Mouse (Mus musculus) hindbrain, embryonic 16.5 days (tissue): Measurements from ENCODE around the gene Gm49322. TPM values are rescaled to one million over a fixed set of nuclear protein-coding genes. Genes with fewer than 3 reads are reported as not detected.

ENCODE experiments used
- ATAC-seq: fragments of 200-750 bp; cut with Nextera tagmentation; 2 replicates; pipeline ENCODE4 v1.8.0; 2017; ENCODE audit warnings: moderate TSS enrichment, moderate library complexity
- H3K27ac ChIP-seq: fragments of 300-500 bp; sonication (generic); 2 replicates; pipeline ENCODE4 v1.5.1; 2014; ENCODE audit warnings: low read depth, mild to moderate bottlenecking, control low read depth, low read length, moderate library complexity
- H3K27me3 ChIP-seq: fragments of 300-500 bp; sonication (generic); replicated peaks from 2 replicates; pipeline ENCODE4 v1.6.1; 2014; ENCODE audit warnings: low read length; ENCODE audit not compliant: control insufficient read depth, insufficient read depth
- H3K36me3 ChIP-seq: fragments of 300-500 bp; sonication (generic); 2 replicates; pipeline ENCODE4 v1.6.1; 2014; ENCODE audit warnings: mild to moderate bottlenecking, low read length, moderate library complexity, mixed read lengths; ENCODE audit not compliant: control insufficient read depth, insufficient read depth
- H3K4me1 ChIP-seq: fragments of 300-500 bp; sonication (generic); 2 replicates; pipeline ENCODE4 v1.6.1; 2014; ENCODE audit warnings: low read depth, low read length; ENCODE audit not compliant: control insufficient read depth, insufficient read depth
- H3K4me2 ChIP-seq: fragments of 300-500 bp; sonication (generic); 2 replicates; pipeline ENCODE4 v1.6.1; 2014; ENCODE audit warnings: mild to moderate bottlenecking, low read length, control low read depth, moderate library complexity
- H3K4me3 ChIP-seq: fragments of 300-500 bp; sonication (generic); 2 replicates; pipeline ENCODE4 v1.5.1; 2014; ENCODE audit warnings: mild to moderate bottlenecking, low read length, control low read depth, moderate library complexity
- H3K9ac ChIP-seq: fragments of 300-500 bp; sonication (generic); 2 replicates; pipeline ENCODE4 v1.6.1; 2014; ENCODE audit warnings: low read depth, mild to moderate bottlenecking, control low read depth, low read length, moderate library complexity
- H3K9me3 ChIP-seq: fragments of 300-500 bp; sonication (generic); 2 replicates; pipeline ENCODE4 v1.6.1; 2014; ENCODE audit warnings: mild to moderate bottlenecking, low read length, moderate library complexity; ENCODE audit not compliant: control insufficient read depth
- WGBS: fragments of 180-500 bp; shearing (Covaris S2); extraction: QIAGEN DNeasy Blood & Tissue Kit; methylation state at CpG from one replicate; pipeline ENCODE4 v1.1.7; 2014; 5-methylcytosine and 5-hydroxymethylcytosine counted together
- polyA plus RNA-seq: library from polyadenylated mRNA; unstranded; fragments of >200 nt; fragmentation: Nextera tagmentation; extraction: Ambion mirVana; gene quantifications from 2 replicates; pipeline ENCODE4 v1.2.1, GENCODE M21; 2015

The Gm49322 gene
- polyA plus RNA-seq, 1 experiment from 2014 or later: 2.3 TPM

GRCm38 (mm10) chr10:80589127-80589878 is 16.5 kb upstream of the Gm49322 start:
- Histone ChIP-seq H3K4me2 (peak overlapping the region; percentile 94), H3K4me3 (peak overlapping the region; percentile 92), H3K27ac (peak overlapping the region; percentile 75), H3K36me3 (no peaks in the 10 kb centered on the region), H3K9ac (peak overlapping the region; percentile 92), H3K9me3 (no peaks in the 10 kb centered on the region), H3K27me3 (no peaks in the 10 kb centered on the region), H3K4me1 (peaks cover 21% of the 10 kb centered on the region)
- no peak for ATAC-seq
- WGBS: 20% methylated on average over 12 of the region's 12 CpGs

- Histone ChIP-seq H3K9ac (peak within 1 kb of the TSS; percentile 92), H3K4me3 (peak within 1 kb of the TSS; percentile 92), H3K27ac (peak within 1 kb of the TSS; percentile 75), H3K4me1 (peaks cover 21% of the 10 kb centered on the region), H3K9me3 (no peaks in the 10 kb centered on the region), H3K4me2 (peak within 1 kb of the TSS; percentile 94), H3K36me3 (no peaks in the 10 kb centered on the region), H3K27me3 (no peaks in the 10 kb centered on the region)
- peak; percentile 96 for ATAC-seq
- WGBS: 0% methylated on average over 66 of the region's 73 CpGs
These were observed 15.7 kb upstream of the Gm49322 start, which contains the start of gene Abhd17a for GRCm38 (mm10) chr10:80589879-80590854. Gene Abhd17a (minus strand): TSS chr10:80590341.

- no peaks in the 10 kb centered on the region for H3K27me3 ChIP-seq
These were observed 9.5 kb upstream of the Gm49322 start for GRCm38 (mm10) chr10:80596318-80596717.

GRCm38 (mm10) chr10:80602698-80603325 is 3.0 kb upstream of the Gm49322 start, which contains the start of the genes Scamp4 and Adat3:
Gene Scamp4 (plus strand): TSS chr10:80602872.
Gene Adat3 (plus strand): TSS chr10:80602880.
- Histone ChIP-seq H3K27me3 (no peaks in the 10 kb centered on the region), H3K27ac (peak within 1 kb of the TSS; percentile 94), H3K4me3 (peak within 1 kb of the TSS; percentile 73), H3K4me1 (peaks cover 17% of the 10 kb centered on the region), H3K4me2 (peak within 1 kb of the TSS; percentile 96), H3K9me3 (no peaks in the 10 kb centered on the region), H3K36me3 (peaks cover 15% of the 10 kb centered on the region), H3K9ac (peak within 1 kb of the TSS; percentile 81)
- under 1% methylated on average over 54 of the region's 54 CpGs for WGBS
- ATAC-seq: peak; percentile 98

More at GRCm38 (mm10) chr10:80596318-80596717, 9.5 kb upstream of the Gm49322 start:
- Histone ChIP-seq H3K4me3 (no peak overlapping the region), H3K4me2 (no peak overlapping the region), H3K9me3 (no peaks in the 10 kb centered on the region), H3K4me1 (no peaks in the 10 kb centered on the region), H3K9ac (no peak overlapping the region), H3K36me3 (no peaks in the 10 kb centered on the region), H3K27ac (no peak overlapping the region)
- ATAC-seq: no peak
- WGBS: 45% methylated on average over 4 of the region's 4 CpGs

- Histone ChIP-seq H3K4me1 (peaks cover 17% of the 10 kb centered on the region), H3K4me3 (peak overlapping the region; percentile 73), H3K9me3 (no peaks in the 10 kb centered on the region), H3K27ac (peak overlapping the region; percentile 94), H3K27me3 (no peaks in the 10 kb centered on the region), H3K9ac (peak overlapping the region; percentile 81), H3K36me3 (peaks cover 15% of the 10 kb centered on the region), H3K4me2 (peak overlapping the region; percentile 96)
- 33% methylated on average over 7 of the region's 7 CpGs for WGBS
- ATAC-seq: no peak; the same call in 1 of the 2 replicates
These were observed 2.5 kb upstream of the Gm49322 start for GRCm38 (mm10) chr10:80603364-80603763.

GRCm38 (mm10) chr10:80604001-80604509 is 1.8 kb upstream of the Gm49322 start:
- Histone ChIP-seq H3K9me3 (no peaks in the 10 kb centered on the region), H3K4me2 (peak overlapping the region; percentile 96), H3K27me3 (no peaks in the 10 kb centered on the region), H3K36me3 (peaks cover 19% of the 10 kb centered on the region), H3K27ac (no peak overlapping the region; the same call in 1 of the 2 replicates), H3K9ac (no peak overlapping the region), H3K4me3 (peak overlapping the region; percentile 73), H3K4me1 (peaks cover 17% of the 10 kb centered on the region)
- ATAC-seq: no peak
- WGBS: 82% methylated on average over 7 of the region's 7 CpGs

GRCm38 (mm10) chr10:80604988-80605387 is 833 bp upstream of the Gm49322 start:
- Histone ChIP-seq H3K27ac (no peak overlapping the region), H3K9ac (no peak overlapping the region), H3K36me3 (peaks cover 28% of the 10 kb centered on the region), H3K4me1 (peaks cover 17% of the 10 kb centered on the region), H3K4me3 (no peak overlapping the region), H3K4me2 (no peak overlapping the region), H3K9me3 (no peaks in the 10 kb centered on the region), H3K27me3 (no peaks in the 10 kb centered on the region)
- ATAC-seq: no peak
- WGBS: 83% methylated on average over 2 of the region's 2 CpGs

- no peak for ATAC-seq
- Histone ChIP-seq H3K36me3 (peaks cover 28% of the 10 kb centered on the region), H3K4me2 (no peak overlapping the region), H3K4me3 (no peak overlapping the region), H3K27ac (no peak overlapping the region), H3K9ac (no peak overlapping the region), H3K9me3 (no peaks in the 10 kb centered on the region), H3K4me1 (peaks cover 17% of the 10 kb centered on the region), H3K27me3 (no peaks in the 10 kb centered on the region)
- 93% methylated on average over 23 of the region's 23 CpGs for WGBS
These were observed 485 bp downstream of the Gm49322 start for GRCm38 (mm10) chr10:80606306-80606705.
